Mouse (Mus musculus) forebrain, postnatal 0 days (tissue): Measurements from ENCODE around the gene Cpeb3. TPM values are rescaled to one million over a fixed set of nuclear protein-coding genes. Genes with fewer than 3 reads are reported as not detected.
"Not testable (repeated sequence)": the region's sequence is repeated elsewhere in the genome, so short reads cannot be mapped to it uniquely, and the experiment has no call there.

Source experiments
- ATAC-seq: fragments of 200-750 bp; cut with Nextera tagmentation; 2 replicates; pipeline ENCODE4 v1.8.0; 2017; ENCODE audit warnings: mild to moderate bottlenecking, moderate library complexity
- DNase-seq: peaks from one replicate; pipeline ENCODE4 v3.0.0-alpha.2; 2015
- H3K27ac ChIP-seq: fragments of 300-500 bp; sonication (generic); 2 replicates; pipeline ENCODE4 v1.5.1; 2014; ENCODE audit warnings: low read depth, mild to moderate bottlenecking, antibody characterized with exemption, low read length, moderate library complexity, mixed read lengths
- H3K27me3 ChIP-seq: fragments of 300-500 bp; sonication (generic); 2 replicates; pipeline ENCODE4 v1.6.1; 2014; ENCODE audit warnings: mild to moderate bottlenecking, low read length, mixed read lengths; ENCODE audit not compliant: insufficient read depth
- H3K36me3 ChIP-seq: fragments of 300-500 bp; sonication (generic); 2 replicates; pipeline ENCODE4 v1.6.1; 2014; ENCODE audit warnings: mild to moderate bottlenecking, moderate library complexity; ENCODE audit not compliant: insufficient read depth
- H3K4me1 ChIP-seq: fragments of 300-500 bp; sonication (generic); 2 replicates; pipeline ENCODE4 v1.6.1; 2014; ENCODE audit warnings: antibody characterized with exemption; ENCODE audit not compliant: insufficient read depth
- H3K4me2 ChIP-seq: fragments of 300-500 bp; sonication (generic); 2 replicates; pipeline ENCODE4 v1.6.1; 2014; ENCODE audit warnings: low read depth, mild to moderate bottlenecking, moderate library complexity
- H3K4me3 ChIP-seq: fragments of 300-500 bp; sonication (generic); 2 replicates; pipeline ENCODE4 v1.5.1; 2014; ENCODE audit warnings: low read depth, low read length, mixed read lengths
- H3K9ac ChIP-seq: fragments of 300-500 bp; sonication (generic); 2 replicates; pipeline ENCODE4 v1.6.1; 2014; ENCODE audit warnings: mild to moderate bottlenecking
- H3K9me3 ChIP-seq: fragments of 300-500 bp; sonication (generic); 2 replicates; pipeline ENCODE4 v1.6.1; 2016; ENCODE audit warnings: low read length
- CTCF ChIP-seq: sonication (generic); IDR thresholded peaks from 2 replicates; pipeline ENCODE4 v1.5.1; 2016; ENCODE audit warnings: antibody characterized with exemption, control low read depth, low read depth
- WGBS: fragments of 180-500 bp; shearing (Covaris S2); extraction: QIAGEN DNeasy Blood & Tissue Kit; methylation state at CpG from one replicate; pipeline ENCODE4 v1.1.7; 2014; 5-methylcytosine and 5-hydroxymethylcytosine counted together
- polyA plus RNA-seq: library from polyadenylated mRNA; unstranded; fragments of >200 nt; fragmentation: Nextera tagmentation; extraction: Ambion mirVana; gene quantifications from 2 replicates; pipeline ENCODE4 v1.2.1, GENCODE M21; 2015
- total RNA-seq: library from RNA; depleted of rRNA; stranded (reverse); fragments of >200 nt; gene quantifications from 2 replicates; pipeline ENCODE4 v1.2.3, GENCODE M21; 2014

Gene Cpeb3
- total and polyA plus RNA-seq, 2 experiments from 2014 or later: 7.9 to 12.9 TPM

DNA sequence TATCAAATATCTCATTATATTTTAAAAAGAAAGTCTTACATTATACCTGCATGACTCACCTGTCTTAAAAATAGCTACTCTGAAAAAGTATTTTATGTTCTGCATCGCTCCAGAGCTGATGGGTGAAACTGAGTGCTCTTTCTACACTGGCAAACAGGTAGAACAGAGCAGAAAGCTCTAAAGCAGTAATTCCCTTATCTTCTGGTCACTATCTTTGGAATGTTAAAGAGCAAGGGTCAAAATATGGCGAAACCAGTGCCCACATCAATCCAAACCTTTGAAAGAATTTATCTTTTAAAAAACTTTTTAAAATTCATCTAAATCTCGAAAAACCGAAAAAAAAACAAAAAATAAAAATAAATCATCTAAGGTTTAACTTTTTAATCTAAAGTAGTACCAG is 52.4 kb downstream of the Cpeb3 start:
- H3K27ac ChIP-seq: no peak overlapping the region
- no peak for TF ChIP-seq CTCF
- H3K36me3 ChIP-seq: no peaks in the 10 kb centered on the region; the same call in 1 of the 2 replicates
- no peak overlapping the region for H3K4me3 ChIP-seq
- H3K9ac ChIP-seq: no peak overlapping the region
- H3K4me2 ChIP-seq: no peak overlapping the region
- H3K27me3 ChIP-seq: no peaks in the 10 kb centered on the region
- no peaks in the 10 kb centered on the region for H3K4me1 ChIP-seq
- ATAC-seq (no peak), DNase-seq (no peak)
- 87% methylated on average over 4 of the region's 4 CpGs for WGBS
- H3K9me3 ChIP-seq: no peaks in the 10 kb centered on the region

DNA sequence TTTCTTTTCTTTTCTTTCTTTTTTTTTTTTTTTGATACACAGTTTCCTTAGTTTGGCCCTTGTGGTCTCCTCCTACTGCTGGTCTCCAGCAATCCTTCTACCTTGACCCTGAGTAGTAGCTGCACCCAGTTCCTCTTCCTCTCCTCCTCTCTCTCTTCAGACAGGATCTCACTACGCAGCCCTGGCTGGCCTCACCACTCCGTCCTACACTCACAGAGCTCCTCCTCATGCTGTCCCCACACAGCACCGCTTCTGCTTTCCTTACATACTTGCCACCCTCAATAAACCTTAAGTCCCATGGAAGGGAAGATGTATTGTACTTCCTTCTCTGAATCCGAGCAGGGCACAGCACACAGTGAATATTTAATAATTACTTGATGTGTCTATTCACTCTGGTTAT is 61.3 kb downstream of the Cpeb3 start:
- Histone ChIP-seq H3K27me3 (no peaks in the 10 kb centered on the region), H3K9me3 (no peaks in the 10 kb centered on the region), H3K36me3 (no peaks in the 10 kb centered on the region), H3K9ac (no peak overlapping the region), H3K27ac (no peak overlapping the region), H3K4me2 (no peak overlapping the region), H3K4me3 (no peak overlapping the region), H3K4me1 (no peaks in the 10 kb centered on the region)
- ATAC-seq: no peak
- no peak for DNase-seq
- 70% methylated on average over 4 of the region's 4 CpGs for WGBS
- no peak for TF ChIP-seq CTCF

GRCm38 (mm10) chr19:37145846-37146245 is 62.6 kb downstream of the Cpeb3 start:
- Histone ChIP-seq H3K9me3 (no peaks in the 10 kb centered on the region), H3K4me2 (no peak overlapping the region), H3K27ac (no peak overlapping the region), H3K4me3 (no peak overlapping the region), H3K36me3 (no peaks in the 10 kb centered on the region), H3K9ac (no peak overlapping the region), H3K27me3 (no peaks in the 10 kb centered on the region), H3K4me1 (no peaks in the 10 kb centered on the region)
- no peak for ATAC-seq
- WGBS: 85% methylated on average over 1 of the region's 1 CpGs
- no peak for TF ChIP-seq CTCF
- no peak for DNase-seq

DNA sequence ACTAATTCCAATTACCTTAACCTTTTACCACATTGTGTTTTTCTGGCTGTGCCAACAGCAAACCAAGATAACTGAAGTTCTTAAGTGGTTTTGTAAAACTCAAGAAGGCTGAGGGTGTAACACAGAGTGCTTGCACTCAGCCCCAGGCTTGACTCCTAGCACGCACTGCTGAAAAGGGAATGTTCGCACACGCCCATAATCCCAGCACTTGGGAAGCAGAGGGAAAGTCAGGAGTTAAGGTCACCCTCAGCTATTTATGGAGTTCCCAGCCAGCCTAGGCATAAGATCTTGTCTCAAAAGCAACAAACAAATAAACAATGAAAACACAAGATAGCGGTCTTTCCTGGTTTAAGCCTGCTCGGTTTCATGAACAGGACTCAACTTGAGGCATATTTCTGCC is 63.0 kb downstream of the Cpeb3 start:
- H3K9ac ChIP-seq: no peak overlapping the region
- TF ChIP-seq CTCF: no peak
- ATAC-seq (no peak), DNase-seq (no peak)
- WGBS: 92% methylated on average over 5 of the region's 5 CpGs
- no peaks in the 10 kb centered on the region for H3K27me3 ChIP-seq
- H3K9me3 ChIP-seq: no peaks in the 10 kb centered on the region
- H3K27ac ChIP-seq: no peak overlapping the region
- no peak overlapping the region for H3K4me2 ChIP-seq
- no peaks in the 10 kb centered on the region for H3K36me3 ChIP-seq
- H3K4me3 ChIP-seq: no peak overlapping the region
- no peaks in the 10 kb centered on the region for H3K4me1 ChIP-seq

- DNase-seq (no peak), ATAC-seq (no peak)
- TF ChIP-seq CTCF: no peak
These were observed 66.8 kb downstream of the Cpeb3 start for GRCm38 (mm10) chr19:37141623-37142022.

DNA sequence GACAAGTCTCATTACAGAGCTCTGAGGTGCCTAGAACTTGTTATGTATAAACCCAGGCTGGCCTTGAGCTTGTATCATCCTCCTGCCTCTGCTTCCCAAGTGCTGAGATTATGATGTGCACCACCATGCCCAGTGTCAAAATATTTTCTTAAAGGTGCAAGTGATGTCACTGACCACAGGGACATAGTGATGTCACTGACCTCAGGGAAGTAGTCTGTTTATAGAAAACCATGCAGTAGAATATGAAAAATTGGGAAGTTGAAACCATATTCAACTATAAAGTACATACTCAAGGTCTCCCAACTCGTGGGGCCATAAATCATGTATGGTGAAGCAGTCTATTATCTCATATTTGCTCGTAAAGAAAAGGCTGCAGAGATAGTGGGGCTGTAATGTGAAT is 71.3 kb downstream of the Cpeb3 start:
- Histone ChIP-seq H3K4me3 (no peak overlapping the region), H3K9me3 (no peaks in the 10 kb centered on the region), H3K27ac (no peak overlapping the region), H3K36me3 (no peaks in the 10 kb centered on the region), H3K27me3 (no peaks in the 10 kb centered on the region), H3K4me2 (no peak overlapping the region), H3K4me1 (no peaks in the 10 kb centered on the region), H3K9ac (no peak overlapping the region)
- ATAC-seq (no peak), DNase-seq (no peak)
- no peak for TF ChIP-seq CTCF
- 65% methylated on average over 2 of the region's 2 CpGs for WGBS

More at GRCm38 (mm10) chr19:37141623-37142022, 66.8 kb downstream of the Cpeb3 start:
- Histone ChIP-seq H3K9ac (no peak overlapping the region), H3K27ac (no peak overlapping the region), H3K36me3 (no peaks in the 10 kb centered on the region), H3K27me3 (no peaks in the 10 kb centered on the region), H3K9me3 (no peaks in the 10 kb centered on the region), H3K4me3 (no peak overlapping the region), H3K4me2 (no peak overlapping the region), H3K4me1 (no peaks in the 10 kb centered on the region)
- WGBS: 77% methylated on average over 4 of the region's 4 CpGs

- not testable (repeated sequence) for H3K27ac ChIP-seq, H3K4me1 ChIP-seq, H3K9me3 ChIP-seq, H3K4me3 ChIP-seq, H3K4me2 ChIP-seq, H3K27me3 ChIP-seq, H3K36me3 ChIP-seq, DNase-seq, ATAC-seq, H3K9ac ChIP-seq
- WGBS: 89% methylated on average over 2 of the region's 2 CpGs
These were observed 72.9 kb downstream of the Cpeb3 start for GRCm38 (mm10) chr19:37135459-37135858.

DNA sequence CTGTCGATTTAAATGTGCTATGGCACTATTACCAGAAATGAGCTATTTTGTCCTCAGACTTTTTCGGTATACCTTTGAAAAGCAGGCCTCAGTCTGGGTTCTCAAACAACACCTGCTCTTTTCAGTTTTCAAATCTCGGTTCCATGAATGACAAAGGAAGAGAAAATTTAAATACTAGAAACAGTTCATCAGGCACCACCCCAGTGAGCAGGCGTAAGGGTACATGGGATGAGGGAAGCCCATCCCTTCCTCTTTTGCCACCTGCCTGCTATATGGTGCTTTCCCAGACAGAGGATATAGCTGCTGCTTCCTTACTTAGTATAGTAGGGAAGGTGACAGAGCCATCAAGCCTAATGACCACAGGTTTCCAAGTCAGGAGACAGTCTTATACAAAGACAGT is 74.7 kb downstream of the Cpeb3 start:
- no peak overlapping the region for H3K4me3 ChIP-seq
- ATAC-seq (no peak), DNase-seq (no peak)
- H3K4me2 ChIP-seq: no peak overlapping the region
- WGBS: 88% methylated on average over 4 of the region's 4 CpGs
- no peaks in the 10 kb centered on the region for H3K36me3 ChIP-seq
- TF ChIP-seq CTCF: no peak
- H3K27ac ChIP-seq: no peak overlapping the region
- H3K9ac ChIP-seq: no peak overlapping the region
- no peaks in the 10 kb centered on the region for H3K4me1 ChIP-seq
- no peaks in the 10 kb centered on the region for H3K9me3 ChIP-seq
- H3K27me3 ChIP-seq: no peaks in the 10 kb centered on the region
